Mouse (Mus musculus): ENCODE results near the gene Pex6. TPM values are rescaled to one million over a fixed set of nuclear protein-coding genes. Genes with fewer than 3 reads are reported as not detected.
A peak's percentile ranks its signal among the peaks of the same experiment; 100 is the strongest.

The Pex6 gene
- 5.4 to 11.1 TPM (median 10.3 TPM) in 3 replicates for total RNA-seq (2017)

- peak; percentile 95 for ATAC-seq (replicated peaks; ENCODE audit: insufficient number of reproducible peaks, low FRiP score, low TSS enrichment, poor library complexity, severe bottlenecking)
Observed at GRCm38 (mm10) chr17:46710959-46711597, at the start of gene Pex6. TSS of gene Pex6 (plus strand) at chr17:46711463.

- ATAC-seq (replicated peaks; ENCODE audit: insufficient number of reproducible peaks, low FRiP score, low TSS enrichment, poor library complexity, severe bottlenecking): no peak
Observed at GRCm38 (mm10) chr17:46661981-46662380, 49.3 kb upstream of the Pex6 start.

DNA sequence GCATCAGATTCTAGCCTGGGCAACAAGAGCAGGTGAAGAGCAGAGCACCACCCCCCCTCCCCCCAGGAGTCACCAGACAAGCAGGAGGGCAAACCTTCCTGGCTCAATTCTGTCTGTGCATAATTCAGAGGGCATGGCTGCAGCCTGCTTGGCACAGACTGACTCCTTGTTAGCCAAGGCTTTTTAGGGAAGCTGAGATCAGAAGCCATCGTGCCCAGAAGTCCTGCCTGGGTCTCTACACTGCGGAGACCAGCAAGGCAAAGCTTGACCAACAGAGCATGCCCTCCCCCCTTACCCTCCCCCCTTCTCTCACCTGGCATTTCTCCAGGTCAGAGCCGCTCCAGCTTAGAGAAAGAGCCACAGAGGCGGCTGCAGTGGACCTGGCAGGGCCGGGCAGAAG, 48.5 kb upstream of the Pex6 start:
- no peak for ATAC-seq (replicated peaks; ENCODE audit: insufficient number of reproducible peaks, low FRiP score, low TSS enrichment, poor library complexity, severe bottlenecking)

DNA sequence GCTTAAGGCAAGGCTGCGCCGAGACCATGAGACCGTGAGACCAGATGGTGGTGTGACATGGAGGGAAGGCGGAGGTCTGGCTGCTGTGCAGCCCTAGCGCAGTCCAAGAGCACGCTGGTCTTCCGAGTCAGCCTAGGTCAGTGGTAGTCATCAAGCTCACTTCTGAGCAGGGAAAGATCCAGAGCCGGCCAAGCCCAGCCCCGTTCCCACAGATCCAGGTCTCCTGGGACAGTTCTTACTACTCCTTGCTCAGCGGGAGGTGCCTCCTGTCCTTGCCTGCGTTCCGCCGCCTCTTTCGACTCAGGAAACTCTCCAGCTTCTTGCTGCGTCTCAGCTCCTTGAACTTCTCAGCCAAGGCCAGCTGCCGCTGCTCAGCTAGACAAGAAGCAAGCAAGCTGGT, 43.6 kb upstream of the Pex6 start:
- no peak for ATAC-seq (replicated peaks; ENCODE audit: insufficient number of reproducible peaks, low FRiP score, low TSS enrichment, poor library complexity, severe bottlenecking)

DNA sequence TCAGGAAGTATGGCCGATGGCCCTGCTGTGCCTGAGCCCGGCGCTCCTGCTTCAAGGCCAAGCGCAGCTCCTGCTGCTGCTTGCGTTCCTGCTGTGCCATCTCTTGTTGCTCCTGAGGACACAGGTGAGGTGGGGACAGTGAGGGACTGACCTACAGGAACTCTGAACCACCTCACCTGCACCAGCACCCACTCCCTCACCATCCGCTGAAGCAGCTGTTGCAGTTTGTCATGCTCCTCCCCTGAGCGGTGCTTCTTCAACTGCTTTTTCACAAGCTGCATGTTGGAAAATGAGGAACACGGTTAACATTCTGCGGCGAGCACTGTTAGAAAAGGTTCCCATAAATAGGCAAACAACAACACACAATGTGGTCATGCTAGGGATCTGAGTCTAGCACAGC, 41.4 kb upstream of the Pex6 start:
- ATAC-seq (replicated peaks; ENCODE audit: insufficient number of reproducible peaks, low FRiP score, low TSS enrichment, poor library complexity, severe bottlenecking): no peak

DNA sequence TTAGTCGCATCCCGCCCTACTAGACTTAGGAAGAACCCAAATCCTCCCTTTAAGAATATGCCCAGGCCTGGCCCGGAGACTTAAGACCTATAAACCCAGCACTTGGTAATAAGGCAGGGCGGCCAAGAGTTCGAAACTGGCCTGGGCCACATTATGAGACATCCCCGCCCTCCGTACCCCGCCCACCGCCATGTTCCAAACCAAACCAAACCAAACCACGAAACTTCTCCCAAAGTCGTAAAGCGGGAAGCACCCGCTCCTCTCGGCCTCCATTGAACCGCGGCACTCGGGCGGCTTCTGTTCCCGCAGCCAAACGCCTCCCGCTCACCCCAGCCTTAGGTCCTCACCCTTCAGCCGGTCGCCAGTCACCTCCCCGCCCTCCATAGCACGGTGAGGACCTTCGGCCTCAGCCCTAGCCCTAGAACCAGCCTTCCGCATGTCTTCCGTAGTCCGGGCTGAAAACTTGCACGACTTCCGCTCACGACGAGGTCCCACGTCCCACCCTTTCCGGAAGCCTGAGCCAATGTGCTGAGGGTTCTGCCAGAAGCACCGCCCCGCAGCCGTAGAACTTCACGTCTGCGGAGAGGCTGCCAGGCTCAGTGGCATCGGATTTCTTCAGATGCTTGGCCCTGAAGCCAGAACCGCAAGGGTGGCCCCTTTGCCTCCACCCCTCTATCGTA, 37.3 kb upstream of the Pex6 start, which contains the start of gene Rrp36:
Rrp36 (minus strand) TSS at position 503 of the 680 bp plus-strand sequence.
- peak; percentile 95 for ATAC-seq (replicated peaks; ENCODE audit: insufficient number of reproducible peaks, low FRiP score, low TSS enrichment, poor library complexity, severe bottlenecking)

DNA sequence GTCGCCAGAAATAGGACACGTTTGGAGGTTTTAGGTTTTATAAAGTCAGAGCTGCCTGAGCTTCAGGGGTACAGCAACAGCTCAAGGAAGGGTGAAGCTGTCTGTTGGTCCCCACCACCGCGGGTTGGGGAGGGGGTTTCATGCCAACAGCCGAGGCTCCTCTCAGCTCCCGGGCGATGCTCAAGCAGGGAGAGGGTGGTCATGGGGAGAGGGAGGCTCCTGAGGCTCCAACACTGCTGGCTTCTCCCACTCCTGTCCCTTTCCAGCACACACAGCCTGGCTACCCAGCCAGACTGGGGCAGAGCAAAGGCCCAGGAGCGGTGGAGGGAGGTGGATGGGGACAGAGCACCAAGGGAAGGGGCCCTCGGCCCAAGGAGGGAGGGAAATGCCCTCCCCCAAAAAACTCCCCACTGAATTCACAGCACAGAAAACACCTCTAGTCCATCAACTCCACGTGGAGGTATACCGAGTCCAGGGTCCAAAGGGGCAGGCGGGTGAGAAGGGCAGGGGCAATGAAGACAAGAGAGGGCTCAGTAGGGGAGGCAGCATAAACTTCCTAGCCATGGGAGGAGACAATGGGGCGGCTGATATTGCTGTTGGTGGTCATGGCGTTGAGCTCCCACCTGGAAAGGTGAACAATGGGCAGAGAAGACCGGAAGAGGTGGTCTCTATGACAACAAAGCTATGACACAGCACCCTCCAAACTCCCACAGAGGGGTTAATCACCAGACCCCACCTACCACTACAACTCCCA, 36.6 kb upstream of the Pex6 start:
- ATAC-seq (replicated peaks; ENCODE audit: insufficient number of reproducible peaks, low FRiP score, low TSS enrichment, poor library complexity, severe bottlenecking): no peak

GRCm38 (mm10) chr17:46678416-46678815, 32.8 kb upstream of the Pex6 start, which contains the start of gene Mea1:
TSS of gene Mea1 (plus strand) at chr17:46678793.
- ATAC-seq (replicated peaks; ENCODE audit: insufficient number of reproducible peaks, low FRiP score, low TSS enrichment, poor library complexity, severe bottlenecking): no peak

- no peak for ATAC-seq (replicated peaks; ENCODE audit: insufficient number of reproducible peaks, low FRiP score, low TSS enrichment, poor library complexity, severe bottlenecking)
Observed at GRCm38 (mm10) chr17:46678911-46679310, 32.4 kb upstream of the Pex6 start.

GRCm38 (mm10) chr17:46679843-46680759, 31.2 kb upstream of the Pex6 start:
- ATAC-seq (replicated peaks; ENCODE audit: insufficient number of reproducible peaks, low FRiP score, low TSS enrichment, poor library complexity, severe bottlenecking): peak; percentile 14; the same call in 1 of the 2 replicates

- ATAC-seq (replicated peaks; ENCODE audit: insufficient number of reproducible peaks, low FRiP score, low TSS enrichment, poor library complexity, severe bottlenecking): peak; percentile 93
Observed at GRCm38 (mm10) chr17:46680760-46681373, 30.4 kb upstream of the Pex6 start, which contains the start of gene Klhdc3. TSS of gene Klhdc3 (minus strand) at chr17:46680914.

GRCm38 (mm10) chr17:46681466-46682118, 29.7 kb upstream of the Pex6 start:
- no peak for ATAC-seq (replicated peaks; ENCODE audit: insufficient number of reproducible peaks, low FRiP score, low TSS enrichment, poor library complexity, severe bottlenecking)

DNA sequence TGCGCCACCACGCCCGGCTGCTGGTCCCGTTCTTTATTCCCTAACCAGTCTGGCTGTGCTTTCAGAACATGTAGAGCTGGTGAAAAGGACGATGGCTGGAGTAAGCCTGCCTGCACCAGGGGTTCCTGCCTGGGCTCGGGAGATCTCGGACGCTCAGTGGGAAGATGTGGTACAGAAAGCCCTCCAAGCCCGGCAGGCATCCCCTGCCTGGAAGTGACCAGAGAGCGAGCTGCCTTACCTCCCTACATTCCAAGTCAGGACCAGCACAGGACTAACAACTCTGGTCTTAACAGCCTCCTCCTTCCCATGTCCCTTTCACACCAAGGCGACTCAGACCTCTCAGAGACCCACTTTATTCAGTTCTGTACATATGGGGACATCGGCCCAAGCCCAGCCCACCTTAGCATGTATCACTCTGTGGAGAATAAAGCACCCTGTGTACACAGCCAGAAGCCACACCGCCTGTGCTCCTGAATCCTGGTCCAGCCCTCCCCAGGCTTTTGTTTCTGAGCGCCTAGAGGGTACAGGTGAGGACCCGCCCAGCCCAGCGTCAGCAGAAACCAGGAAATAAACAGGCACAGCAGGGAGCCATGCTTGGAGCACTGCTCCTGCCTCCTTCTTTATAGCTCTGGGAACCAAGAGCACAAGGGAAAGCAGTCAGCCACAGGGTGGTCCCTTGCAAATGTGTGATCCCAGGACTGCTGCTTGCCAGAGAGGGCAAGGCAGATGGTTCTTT, 28.4 kb upstream of the Pex6 start:
- no peak for ATAC-seq (replicated peaks; ENCODE audit: insufficient number of reproducible peaks, low FRiP score, low TSS enrichment, poor library complexity, severe bottlenecking)

DNA sequence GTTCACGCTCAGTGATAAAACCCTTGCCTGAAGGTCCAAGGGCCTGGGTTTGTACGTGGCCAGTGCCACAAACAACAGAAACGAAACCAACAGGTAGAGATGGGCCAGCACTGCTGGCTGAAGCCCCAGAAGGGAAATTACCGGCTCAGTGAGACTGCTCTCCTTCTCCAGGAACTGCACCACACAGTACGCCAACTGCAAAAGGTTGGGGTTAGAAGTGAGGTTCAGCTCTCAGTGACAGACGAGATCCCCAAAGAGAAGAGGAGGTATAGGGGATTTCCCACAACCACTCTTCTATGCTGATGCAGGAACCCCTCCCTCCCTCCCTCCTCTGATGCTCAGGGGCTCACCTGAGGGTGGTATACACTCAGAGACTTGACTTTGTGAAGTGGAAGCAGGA, 25.4 kb upstream of the Pex6 start:
- no peak for ATAC-seq (replicated peaks; ENCODE audit: insufficient number of reproducible peaks, low FRiP score, low TSS enrichment, poor library complexity, severe bottlenecking)

- ATAC-seq (replicated peaks; ENCODE audit: insufficient number of reproducible peaks, low FRiP score, low TSS enrichment, poor library complexity, severe bottlenecking): no peak
Observed at GRCm38 (mm10) chr17:46690665-46691064, 20.6 kb upstream of the Pex6 start.

GRCm38 (mm10) chr17:46691390-46691789, 19.9 kb upstream of the Pex6 start:
- no peak for ATAC-seq (replicated peaks; ENCODE audit: insufficient number of reproducible peaks, low FRiP score, low TSS enrichment, poor library complexity, severe bottlenecking)

DNA sequence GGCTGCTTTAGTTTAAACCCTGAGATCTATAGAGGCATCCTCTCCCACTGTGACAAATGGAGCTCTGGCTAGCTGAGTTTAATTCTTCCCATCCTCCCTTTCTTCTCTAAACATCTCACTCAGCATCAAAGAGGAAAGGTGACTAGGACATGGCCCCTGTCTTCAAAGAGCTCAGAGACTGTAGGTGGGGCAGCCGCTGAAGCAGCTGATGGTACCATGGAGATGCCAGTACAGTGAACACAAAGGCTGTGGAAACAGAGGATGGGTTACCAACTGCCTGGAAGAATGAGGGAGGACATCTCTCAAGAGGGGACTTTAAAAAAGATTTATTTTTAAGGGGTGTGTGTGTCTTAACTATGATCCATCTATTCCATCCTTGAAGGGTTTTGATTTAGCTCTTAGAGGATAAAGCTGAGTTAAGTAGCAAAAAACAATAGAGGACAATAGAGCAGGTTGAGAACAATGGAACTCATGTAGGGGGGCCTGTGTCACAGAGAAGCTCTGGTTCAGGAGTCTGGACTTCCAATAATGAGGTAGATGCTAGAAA, 16.7 kb upstream of the Pex6 start:
- ATAC-seq (replicated peaks; ENCODE audit: insufficient number of reproducible peaks, low FRiP score, low TSS enrichment, poor library complexity, severe bottlenecking): no peak
